Mouse (Mus musculus) forebrain, embryonic 12.5 days (tissue): Measurements from ENCODE around the gene Ptprh. TPM values are rescaled to one million over a fixed set of nuclear protein-coding genes. Genes with fewer than 3 reads are reported as not detected.

Experiments used
- ATAC-seq: fragments of 200-750 bp; cut with Nextera tagmentation; 2 replicates; pipeline ENCODE4 v1.8.0; 2017; ENCODE audit warnings: moderate TSS enrichment; ENCODE audit not compliant: low FRiP score
- H3K27ac ChIP-seq: fragments of 300-500 bp; sonication (generic); 2 replicates; pipeline ENCODE4 v1.5.1; 2016; ENCODE audit warnings: mild to moderate bottlenecking
- H3K27me3 ChIP-seq: fragments of 300-500 bp; sonication (generic); 2 replicates; pipeline ENCODE4 v1.6.1; 2016; ENCODE audit warnings: mild to moderate bottlenecking
- H3K36me3 ChIP-seq: fragments of 300-500 bp; sonication (generic); replicated peaks from 2 replicates; pipeline ENCODE4 v1.6.1; 2016; ENCODE audit warnings: mild to moderate bottlenecking
- H3K4me1 ChIP-seq: fragments of 300-500 bp; sonication (generic); 2 replicates; pipeline ENCODE4 v1.6.1; 2016
- H3K4me2 ChIP-seq: fragments of 300-500 bp; sonication (generic); 2 replicates; pipeline ENCODE4 v1.6.1; 2016; ENCODE audit warnings: mild to moderate bottlenecking, moderate library complexity
- H3K4me3 ChIP-seq: fragments of 300-500 bp; sonication (generic); replicated peaks from 2 replicates; pipeline ENCODE4 v1.5.1; 2016; ENCODE audit warnings: mild to moderate bottlenecking
- H3K9ac ChIP-seq: fragments of 300-500 bp; sonication (generic); 2 replicates; pipeline ENCODE4 v1.6.1; 2016; ENCODE audit warnings: mild to moderate bottlenecking
- H3K9me3 ChIP-seq: fragments of 300-500 bp; sonication (generic); 2 replicates; pipeline ENCODE4 v1.6.1; 2016
- WGBS: fragments of 180-500 bp; shearing (Covaris S2); methylation state at CpG from one replicate; pipeline ENCODE4 v1.1.7; 2016; 5-methylcytosine and 5-hydroxymethylcytosine counted together
- polyA plus RNA-seq: library from polyadenylated mRNA; unstranded; fragments of >200 nt; fragmentation: Nextera tagmentation; extraction: Ambion mirVana; gene quantifications from 2 replicates; pipeline ENCODE4 v1.2.1, GENCODE M21; 2016

Ptprh gene
- not detected in 2 replicates for polyA plus RNA-seq

GRCm38 (mm10) chr7:4603873-4604272 lies at the start of gene Ptprh:
Gene Ptprh (minus strand): TSS chr7:4604041.
- Histone ChIP-seq H3K27me3 (no peaks in the 10 kb centered on the region), H3K4me3 (no peak within 1 kb of the TSS), H3K9ac (no peak within 1 kb of the TSS), H3K36me3 (no peaks in the 10 kb centered on the region), H3K4me1 (no peaks in the 10 kb centered on the region), H3K27ac (no peak within 1 kb of the TSS), H3K4me2 (no peak within 1 kb of the TSS), H3K9me3 (no peaks in the 10 kb centered on the region)
- ATAC-seq, result no peak
- 82% methylated on average over 6 of the region's 6 CpGs for WGBS

- Histone ChIP-seq H3K4me1 (peaks cover 26% of the 10 kb centered on the region), H3K27me3 (no peaks in the 10 kb centered on the region), H3K9ac (no peak overlapping the region), H3K9me3 (no peaks in the 10 kb centered on the region), H3K4me3 (no peak overlapping the region), H3K36me3 (peaks cover 18% of the 10 kb centered on the region; the same call in 1 of the 2 replicates), H3K4me2 (no peak overlapping the region), H3K27ac (no peak overlapping the region)
- WGBS, result 91% methylated on average over 5 of the region's 5 CpGs
- ATAC-seq, result no peak
Measured at GRCm38 (mm10) chr7:4653351-4653750, 49.5 kb upstream of the Ptprh start.

GRCm38 (mm10) chr7:4652726-4653125 lies 48.9 kb upstream of the Ptprh start:
- WGBS, result 98% methylated on average over 5 of the region's 5 CpGs
- Histone ChIP-seq H3K27ac (no peak overlapping the region), H3K4me2 (no peak overlapping the region), H3K4me1 (peaks cover 22% of the 10 kb centered on the region), H3K4me3 (no peak overlapping the region), H3K9me3 (no peaks in the 10 kb centered on the region), H3K9ac (no peak overlapping the region), H3K36me3 (peaks cover 18% of the 10 kb centered on the region; the same call in 1 of the 2 replicates), H3K27me3 (no peaks in the 10 kb centered on the region)
- no peak for ATAC-seq

- Histone ChIP-seq H3K9ac (no peak overlapping the region), H3K4me3 (no peak overlapping the region), H3K4me1 (peaks cover 10% of the 10 kb centered on the region), H3K36me3 (peaks cover 23% of the 10 kb centered on the region), H3K4me2 (no peak overlapping the region), H3K27ac (no peak overlapping the region), H3K9me3 (no peaks in the 10 kb centered on the region), H3K27me3 (no peaks in the 10 kb centered on the region)
- WGBS, result 96% methylated on average over 8 of the region's 8 CpGs
- ATAC-seq, result no peak
Measured at GRCm38 (mm10) chr7:4651581-4651980, 47.7 kb upstream of the Ptprh start.

- Histone ChIP-seq H3K4me3 (no peak overlapping the region), H3K4me2 (no peak overlapping the region), H3K36me3 (peaks cover 54% of the 10 kb centered on the region), H3K27ac (no peak overlapping the region), H3K4me1 (no peaks in the 10 kb centered on the region), H3K9me3 (no peaks in the 10 kb centered on the region), H3K27me3 (no peaks in the 10 kb centered on the region), H3K9ac (no peak overlapping the region)
- WGBS, result 94% methylated on average over 2 of the region's 2 CpGs
- no peak for ATAC-seq
Measured at GRCm38 (mm10) chr7:4647992-4648391, 44.2 kb upstream of the Ptprh start.

GRCm38 (mm10) chr7:4647291-4647690 lies 43.5 kb upstream of the Ptprh start:
- peaks cover 54% of the 10 kb centered on the region for H3K36me3 ChIP-seq
- no peaks in the 10 kb centered on the region for H3K27me3 ChIP-seq
- 85% methylated on average over 6 of the region's 6 CpGs for WGBS
- no peak overlapping the region for H3K4me2 ChIP-seq
- no peak overlapping the region for H3K4me3 ChIP-seq
- H3K9ac ChIP-seq, result no peak overlapping the region
- no peak overlapping the region for H3K27ac ChIP-seq
- ATAC-seq, result no peak
- no peaks in the 10 kb centered on the region for H3K4me1 ChIP-seq
- H3K9me3 ChIP-seq, result no peaks in the 10 kb centered on the region

- no peaks in the 10 kb centered on the region for H3K4me1 ChIP-seq
- H3K9me3 ChIP-seq, result no peaks in the 10 kb centered on the region
- H3K9ac ChIP-seq, result no peak overlapping the region
- no peaks in the 10 kb centered on the region for H3K27me3 ChIP-seq
- H3K4me3 ChIP-seq, result no peak overlapping the region
- H3K36me3 ChIP-seq, result peaks cover 59% of the 10 kb centered on the region
- no peak overlapping the region for H3K4me2 ChIP-seq
- no peak for ATAC-seq
- H3K27ac ChIP-seq, result no peak overlapping the region
- 87% methylated on average over 3 of the region's 3 CpGs for WGBS
Measured at GRCm38 (mm10) chr7:4646806-4647205, 43.0 kb upstream of the Ptprh start.

GRCm38 (mm10) chr7:4643225-4643624 lies 39.4 kb upstream of the Ptprh start:
- H3K9ac ChIP-seq, result no peak overlapping the region
- WGBS, result 91% methylated on average over 6 of the region's 6 CpGs
- H3K4me2 ChIP-seq, result no peak overlapping the region
- no peaks in the 10 kb centered on the region for H3K27me3 ChIP-seq
- no peaks in the 10 kb centered on the region for H3K4me1 ChIP-seq
- no peak for ATAC-seq
- no peak overlapping the region for H3K4me3 ChIP-seq
- no peak overlapping the region for H3K27ac ChIP-seq
- no peaks in the 10 kb centered on the region for H3K9me3 ChIP-seq
- peaks cover 85% of the 10 kb centered on the region for H3K36me3 ChIP-seq

- ATAC-seq, result no peak
- no peaks in the 10 kb centered on the region for H3K27me3 ChIP-seq
- H3K4me1 ChIP-seq, result no peaks in the 10 kb centered on the region
- H3K36me3 ChIP-seq, result peaks cover 92% of the 10 kb centered on the region
- H3K4me2 ChIP-seq, result no peak overlapping the region
- no peaks in the 10 kb centered on the region for H3K9me3 ChIP-seq
- no peak overlapping the region for H3K9ac ChIP-seq
- no peak overlapping the region for H3K4me3 ChIP-seq
- WGBS, result 95% methylated on average over 7 of the region's 7 CpGs
- no peak overlapping the region for H3K27ac ChIP-seq
Measured at GRCm38 (mm10) chr7:4641956-4642355, 38.1 kb upstream of the Ptprh start.

- H3K4me3 ChIP-seq, result no peak overlapping the region
- 79% methylated on average over 11 of the region's 11 CpGs for WGBS
- H3K27me3 ChIP-seq, result no peaks in the 10 kb centered on the region
- H3K9ac ChIP-seq, result no peak overlapping the region
- ATAC-seq, result no peak
- peaks cover 93% of the 10 kb centered on the region for H3K36me3 ChIP-seq
- H3K4me2 ChIP-seq, result no peak overlapping the region
- no peaks in the 10 kb centered on the region for H3K9me3 ChIP-seq
- no peak overlapping the region for H3K27ac ChIP-seq
- H3K4me1 ChIP-seq, result no peaks in the 10 kb centered on the region
Measured at GRCm38 (mm10) chr7:4641155-4641554, 37.3 kb upstream of the Ptprh start.

- H3K27ac ChIP-seq, result no peak overlapping the region
- no peak overlapping the region for H3K4me2 ChIP-seq
- no peak for ATAC-seq
- H3K9ac ChIP-seq, result no peak overlapping the region
- H3K36me3 ChIP-seq, result peaks cover 87% of the 10 kb centered on the region
- no peaks in the 10 kb centered on the region for H3K4me1 ChIP-seq
- H3K4me3 ChIP-seq, result no peak overlapping the region
- WGBS, result 88% methylated on average over 4 of the region's 4 CpGs
- no peaks in the 10 kb centered on the region for H3K27me3 ChIP-seq
- H3K9me3 ChIP-seq, result no peaks in the 10 kb centered on the region
Measured at GRCm38 (mm10) chr7:4636179-4636578, 32.3 kb upstream of the Ptprh start.

- H3K27ac ChIP-seq, result no peak within 1 kb of the TSS
- no peaks in the 10 kb centered on the region for H3K4me1 ChIP-seq
- H3K9me3 ChIP-seq, result no peaks in the 10 kb centered on the region
- H3K9ac ChIP-seq, result no peak within 1 kb of the TSS
- H3K4me2 ChIP-seq, result no peak within 1 kb of the TSS
- no peak for ATAC-seq
- H3K4me3 ChIP-seq, result no peak within 1 kb of the TSS
- peaks cover 75% of the 10 kb centered on the region for H3K36me3 ChIP-seq
- WGBS, result 97% methylated on average over 4 of the region's 4 CpGs
- no peaks in the 10 kb centered on the region for H3K27me3 ChIP-seq
Measured at GRCm38 (mm10) chr7:4631031-4631430, 27.2 kb upstream of the Ptprh start, which contains the start of gene Tmem86b. Gene Tmem86b (minus strand): TSS chr7:4631422.

- 94% methylated on average over 1 of the region's 1 CpGs for whole genome bisulfite sequencing
- Histone ChIP-seq H3K27me3 (no peaks in the 10 kb centered on the region), H3K4me2 (no peak overlapping the region), H3K27ac (no peak overlapping the region), H3K4me3 (no peak overlapping the region), H3K9me3 (no peaks in the 10 kb centered on the region), H3K4me1 (no peaks in the 10 kb centered on the region), H3K36me3 (peaks cover 68% of the 10 kb centered on the region), H3K9ac (no peak overlapping the region)
- ATAC-seq, result no peak
Measured at GRCm38 (mm10) chr7:4630198-4630597, 26.4 kb upstream of the Ptprh start.
